Mouse (Mus musculus) adrenal gland, postnatal 25 days (tissue): ENCODE measurements at regions not wholly inside any gene's neighbourhood (a gene's known extent, or its start where the extent isn't known, plus 50 kb on each side); places are given as distances from the start of the nearest gene placed in this dataset.
"Not testable (repeated sequence)": the region's sequence is repeated elsewhere in the genome, so short reads cannot be mapped to it uniquely, and the experiment has no call there.

ENCODE experiments used
- DNase-seq: peaks from one replicate; pipeline ENCODE4 v3.0.0; 2021; ENCODE audit warnings: mixed read lengths
- microRNA-seq, 2 experiments: library from miRNA; unstranded; fragments of <30 nt; microRNA quantifications; one replicate each; pipeline ENCODE4 v1.2.0; 2021

GRCm38 (mm10) chr9:104398484-104398883 is 60.9 kb upstream of the Acpp start:
- not testable (repeated sequence) for DNase-seq

GRCm38 (mm10) chr9:104387805-104388204 is 50.3 kb upstream of the Acpp start:
- no peak for DNase-seq

Small RNA genes lying in the stretch of these regions (microRNA-seq; reads per million reads assigned to microRNA genes)
- gene Mir2136, result 0 reads per million in 2 experiments
